Mouse (Mus musculus) small intestine, adult 2 months (tissue): ENCODE results near the gene Eftud2. TPM values are rescaled to one million over a fixed set of nuclear protein-coding genes. Genes with fewer than 3 reads are reported as not detected.

Source experiments
- H3K27ac ChIP-seq: fragments of 200-500 bp; 2 replicates; pipeline ENCODE4 v1.5.1; 2012; ENCODE audit warnings: low read depth, low read length, control low read depth, inconsistent platforms; ENCODE audit not compliant: insufficient read depth
- H3K27me3 ChIP-seq: fragments of 200-500 bp; 2 replicates; pipeline ENCODE4 v1.6.1; 2012; ENCODE audit warnings: mild to moderate bottlenecking, moderate library complexity, low read length, inconsistent platforms; ENCODE audit not compliant: control insufficient read depth, insufficient read depth
- H3K36me3 ChIP-seq: fragments of 200-500 bp; 2 replicates; pipeline ENCODE4 v1.6.1; 2012; ENCODE audit warnings: mild to moderate bottlenecking, low read length, control low read depth, inconsistent platforms; ENCODE audit not compliant: control insufficient read depth, insufficient read depth
- H3K4me1 ChIP-seq: fragments of 200-500 bp; 2 replicates; pipeline ENCODE4 v1.6.1; 2012; ENCODE audit warnings: low read length, inconsistent platforms, mixed read lengths; ENCODE audit not compliant: control insufficient read depth, insufficient read depth, insufficient read length
- H3K4me3 ChIP-seq: fragments of 200-500 bp; 2 replicates; pipeline ENCODE4 v1.5.1; 2012; ENCODE audit warnings: low read depth, mild to moderate bottlenecking, control low read depth, inconsistent platforms, low read length, moderate library complexity
- CTCF ChIP-seq: fragments of 200-500 bp; IDR thresholded peaks from 2 replicates; pipeline ENCODE4 v1.5.1; 2012; ENCODE audit warnings: low read depth, mild to moderate bottlenecking, control low read depth, inconsistent platforms, low read length, moderate library complexity, mixed read lengths; ENCODE audit not compliant: insufficient replicate concordance, insufficient read length; ENCODE audit errors: extremely low read depth
- POLR2A ChIP-seq: fragments of 200-500 bp; IDR thresholded peaks from 2 replicates; pipeline ENCODE4 v1.6.1; 2012; ENCODE audit warnings: low read depth, mild to moderate bottlenecking, control low read depth, inconsistent platforms, low read length, moderate library complexity
- WGBS: fragments of 180-500 bp; shearing (Covaris S2); methylation state at CpG from one replicate; pipeline ENCODE4 v1.1.7; 2018; 5-methylcytosine and 5-hydroxymethylcytosine counted together
- polyA plus RNA-seq: library from polyadenylated mRNA; depleted of rRNA; stranded (reverse); fragments of >200 nt; gene quantifications from 2 replicates; pipeline ENCODE4 v1.2.3, GENCODE M21; 2012

Gene Eftud2
- polyA plus RNA-seq, 1 experiment = 57.1 TPM

GRCm38 (mm10) chr11:102819021-102819782 is 61.6 kb downstream of the Eftud2 start, which contains the start of gene Gjc1:
Gene Gjc1, minus strand, starts transcription at chr11:102819700.
- TF ChIP-seq CTCF = no peak
- H3K4me1 ChIP-seq = no peaks in the 10 kb centered on the region; the same call in 1 of the 2 replicates
- peak within 1 kb of the TSS; percentile 47; the same call in 1 of the 2 replicates for H3K27ac ChIP-seq
- no peaks in the 10 kb centered on the region for H3K36me3 ChIP-seq
- peaks cover 39% of the 10 kb centered on the region for H3K27me3 ChIP-seq
- peak within 1 kb of the TSS; percentile 63 for H3K4me3 ChIP-seq
- WGBS = under 1% methylated on average over 84 of the region's 97 CpGs

GRCm38 (mm10) chr11:102818121-102819020 is 62.4 kb downstream of the Eftud2 start:
- Histone ChIP-seq H3K36me3 (no peaks in the 10 kb centered on the region), H3K4me1 (no peaks in the 10 kb centered on the region; the same call in 1 of the 2 replicates), H3K27me3 (peaks cover 39% of the 10 kb centered on the region), H3K27ac (no peak overlapping the region; the same call in 1 of the 2 replicates), H3K4me3 (peak overlapping the region; percentile 63)
- no peak for TF ChIP-seq POLR2A
- no peak for TF ChIP-seq CTCF
- WGBS = 2% methylated on average over 80 of the region's 92 CpGs

GRCm38 (mm10) chr11:102814881-102815280 is 65.9 kb downstream of the Eftud2 start:
- Histone ChIP-seq H3K4me1 (no peaks in the 10 kb centered on the region; the same call in 1 of the 2 replicates), H3K27me3 (peaks cover 26% of the 10 kb centered on the region), H3K36me3 (no peaks in the 10 kb centered on the region), H3K4me3 (no peak overlapping the region), H3K27ac (no peak overlapping the region)
- TF ChIP-seq POLR2A (no peak), CTCF (no peak)

GRCm38 (mm10) chr11:102810721-102811485 is 69.9 kb downstream of the Eftud2 start:
- Histone ChIP-seq H3K4me3 (no peak overlapping the region), H3K4me1 (no peaks in the 10 kb centered on the region), H3K36me3 (no peaks in the 10 kb centered on the region), H3K27ac (no peak overlapping the region), H3K27me3 (peaks cover 5% of the 10 kb centered on the region)
- 14% methylated on average over 4 of the region's 4 CpGs for WGBS
- no peak for TF ChIP-seq POLR2A

- 50% methylated on average over 5 of the region's 5 CpGs for WGBS
- Histone ChIP-seq H3K4me1 (no peaks in the 10 kb centered on the region), H3K36me3 (no peaks in the 10 kb centered on the region), H3K4me3 (no peak overlapping the region), H3K27ac (no peak overlapping the region), H3K27me3 (no peaks in the 10 kb centered on the region; the same call in none of the 2 replicates)
- no peak for TF ChIP-seq CTCF
- no peak for TF ChIP-seq POLR2A
These were observed 72.5 kb downstream of the Eftud2 start for GRCm38 (mm10) chr11:102808246-102808645.

- no peaks in the 10 kb centered on the region for H3K4me1 ChIP-seq
- WGBS = 66% methylated on average over 5 of the region's 5 CpGs
- no peak overlapping the region for H3K4me3 ChIP-seq
- H3K36me3 ChIP-seq = no peaks in the 10 kb centered on the region
- TF ChIP-seq POLR2A (no peak), CTCF (no peak)
- no peaks in the 10 kb centered on the region; the same call in 1 of the 2 replicates for H3K27me3 ChIP-seq
- H3K27ac ChIP-seq = no peak overlapping the region
These were observed 77.3 kb downstream of the Eftud2 start for GRCm38 (mm10) chr11:102803453-102803852.
